Mouse (Mus musculus): Measurements from ENCODE around the gene Slc38a3. TPM values are rescaled to one million over a fixed set of nuclear protein-coding genes. Genes with fewer than 3 reads are reported as not detected.

Slc38a3 gene
- total and polyA plus RNA-seq, 2 experiments from 2014 or later, result 38.7 to 60.9 TPM

GRCm38 (mm10) chr9:107631861-107632260 lies 37.5 kb downstream of the Slc38a3 start:
- H3K27me3 ChIP-seq (ENCODE audit: insufficient read depth, low read length), result no peaks in the 10 kb centered on the region
- no peak for ATAC-seq
- peaks cover 64% of the 10 kb centered on the region for H3K4me1 ChIP-seq (ENCODE audit: insufficient read depth)
- 55% methylated on average over 8 of the region's 8 CpGs for WGBS
- H3K9me3 ChIP-seq (ENCODE audit: low read length), result no peaks in the 10 kb centered on the region
- H3K4me2 ChIP-seq (ENCODE audit: low read depth), result peak overlapping the region; percentile 98
- peak overlapping the region; percentile 61; the same call in 1 of the 2 replicates for H3K9ac ChIP-seq
- DNase-seq, result no peak
- no peaks in the 10 kb centered on the region for H3K36me3 ChIP-seq (ENCODE audit: insufficient read depth)
- no peak overlapping the region for H3K4me3 ChIP-seq (ENCODE audit: low read depth, low read length)
- peak overlapping the region; percentile 90 for H3K27ac ChIP-seq (ENCODE audit: low read depth, low read length)
- no peak for TF ChIP-seq CTCF (IDR thresholded peaks at IDR 0.05; ENCODE audit: low read depth)

- DNase-seq (no peak), ATAC-seq (no peak)
- H3K27me3 ChIP-seq (ENCODE audit: insufficient read depth, low read length), result no peaks in the 10 kb centered on the region
- no peaks in the 10 kb centered on the region for H3K9me3 ChIP-seq (ENCODE audit: low read length)
- 26% methylated on average over 9 of the region's 9 CpGs for WGBS
- H3K4me3 ChIP-seq (ENCODE audit: low read depth, low read length), result no peak overlapping the region
- H3K27ac ChIP-seq (ENCODE audit: low read depth, low read length), result peak overlapping the region; percentile 90
- no peak for TF ChIP-seq CTCF (IDR thresholded peaks at IDR 0.05; ENCODE audit: low read depth)
- H3K36me3 ChIP-seq (ENCODE audit: insufficient read depth), result no peaks in the 10 kb centered on the region
- peaks cover 66% of the 10 kb centered on the region for H3K4me1 ChIP-seq (ENCODE audit: insufficient read depth)
- peak overlapping the region; percentile 61; the same call in 1 of the 2 replicates for H3K9ac ChIP-seq
- H3K4me2 ChIP-seq (ENCODE audit: low read depth), result peak overlapping the region; percentile 98
Observed at GRCm38 (mm10) chr9:107631311-107631826, 38.0 kb downstream of the Slc38a3 start.

GRCm38 (mm10) chr9:107630576-107630975 lies 38.8 kb downstream of the Slc38a3 start:
- Histone ChIP-seq H3K9me3 (ENCODE audit: low read length) (no peaks in the 10 kb centered on the region), H3K36me3 (ENCODE audit: insufficient read depth) (no peaks in the 10 kb centered on the region), H3K4me3 (ENCODE audit: low read depth, low read length) (no peak overlapping the region), H3K27me3 (ENCODE audit: insufficient read depth, low read length) (no peaks in the 10 kb centered on the region), H3K27ac (ENCODE audit: low read depth, low read length) (peak overlapping the region; percentile 90), H3K9ac (peak overlapping the region; percentile 18; the same call in 1 of the 2 replicates), H3K4me1 (ENCODE audit: insufficient read depth) (peaks cover 63% of the 10 kb centered on the region), H3K4me2 (ENCODE audit: low read depth) (peak overlapping the region; percentile 34)
- 4% methylated on average over 4 of the region's 4 CpGs for whole genome bisulfite sequencing
- ATAC-seq, result peak; percentile 6
- TF ChIP-seq CTCF (IDR thresholded peaks at IDR 0.05; ENCODE audit: low read depth), result no peak
- DNase-seq, result peak; percentile 72

GRCm38 (mm10) chr9:107629901-107630425 lies 39.4 kb downstream of the Slc38a3 start:
- H3K4me3 ChIP-seq (ENCODE audit: low read depth, low read length), result 0 out of 2 replicates have a peak overlapping the region, but pooled peaks have one; percentile 1
- 8% methylated on average over 14 of the region's 14 CpGs for WGBS
- peak; percentile 42 for DNase-seq

GRCm38 (mm10) chr9:107629411-107629730 lies 40.0 kb downstream of the Slc38a3 start:
- Histone ChIP-seq H3K9ac (no peak overlapping the region), H3K4me3 (ENCODE audit: low read depth, low read length) (no peak overlapping the region), H3K9me3 (ENCODE audit: low read length) (no peaks in the 10 kb centered on the region), H3K27me3 (ENCODE audit: insufficient read depth, low read length) (no peaks in the 10 kb centered on the region), H3K4me2 (ENCODE audit: low read depth) (peak overlapping the region; percentile 34; the same call in 1 of the 2 replicates), H3K27ac (ENCODE audit: low read depth, low read length) (peak overlapping the region; percentile 90; the same call in 1 of the 2 replicates), H3K4me1 (ENCODE audit: insufficient read depth) (peaks cover 60% of the 10 kb centered on the region), H3K36me3 (ENCODE audit: insufficient read depth) (no peaks in the 10 kb centered on the region)
- DNase-seq (no peak), ATAC-seq (no peak)
- WGBS, result 18% methylated on average over 4 of the region's 4 CpGs
- no peak for TF ChIP-seq CTCF (IDR thresholded peaks at IDR 0.05; ENCODE audit: low read depth)

More at GRCm38 (mm10) chr9:107629901-107630425, 39.4 kb downstream of the Slc38a3 start:
- Histone ChIP-seq H3K4me1 (ENCODE audit: insufficient read depth) (peaks cover 60% of the 10 kb centered on the region), H3K36me3 (ENCODE audit: insufficient read depth) (no peaks in the 10 kb centered on the region), H3K4me2 (ENCODE audit: low read depth) (peak overlapping the region; percentile 34), H3K27me3 (ENCODE audit: insufficient read depth, low read length) (no peaks in the 10 kb centered on the region), H3K9ac (peak overlapping the region; percentile 18; the same call in 1 of the 2 replicates), H3K9me3 (ENCODE audit: low read length) (no peaks in the 10 kb centered on the region), H3K27ac (ENCODE audit: low read depth, low read length) (peak overlapping the region; percentile 90)
- TF ChIP-seq CTCF (IDR thresholded peaks at IDR 0.05; ENCODE audit: low read depth), result no peak
- peak; percentile 4; the same call in 1 of the 2 replicates for ATAC-seq

- WGBS, result 33% methylated on average over 14 of the region's 15 CpGs
- Histone ChIP-seq H3K36me3 (ENCODE audit: insufficient read depth) (no peaks in the 10 kb centered on the region), H3K4me1 (ENCODE audit: insufficient read depth) (peaks cover 58% of the 10 kb centered on the region), H3K4me2 (ENCODE audit: low read depth) (peak overlapping the region; percentile 34; the same call in 1 of the 2 replicates), H3K4me3 (ENCODE audit: low read depth, low read length) (no peak overlapping the region), H3K9me3 (ENCODE audit: low read length) (no peaks in the 10 kb centered on the region), H3K27me3 (ENCODE audit: insufficient read depth, low read length) (no peaks in the 10 kb centered on the region), H3K9ac (0 out of 2 replicates have a peak overlapping the region, but pooled peaks have one; percentile 39), H3K27ac (ENCODE audit: low read depth, low read length) (peak overlapping the region; percentile 90)
- ATAC-seq (no peak), DNase-seq (no peak)
- no peak for TF ChIP-seq CTCF (IDR thresholded peaks at IDR 0.05; ENCODE audit: low read depth)
Observed at GRCm38 (mm10) chr9:107628721-107629410, 40.5 kb downstream of the Slc38a3 start.
